Mouse (Mus musculus) gastrocnemius, postnatal 10 days (tissue): ENCODE measurements around the gene Clcn7. TPM values are rescaled to one million over a fixed set of nuclear protein-coding genes. Genes with fewer than 3 reads are reported as not detected.

Experiments used
- DNase-seq: peaks from one replicate; pipeline ENCODE4 v3.0.0; 2021; ENCODE audit warnings: mixed read lengths
- total RNA-seq, 2 experiments: library from RNA; stranded (reverse); gene quantifications; 2 replicates each; pipeline ENCODE4 v1.2.3; 2021

Clcn7 gene
- total RNA-seq, 2 experiments from 2014 or later = 14.0 to 20.0 TPM

DNA sequence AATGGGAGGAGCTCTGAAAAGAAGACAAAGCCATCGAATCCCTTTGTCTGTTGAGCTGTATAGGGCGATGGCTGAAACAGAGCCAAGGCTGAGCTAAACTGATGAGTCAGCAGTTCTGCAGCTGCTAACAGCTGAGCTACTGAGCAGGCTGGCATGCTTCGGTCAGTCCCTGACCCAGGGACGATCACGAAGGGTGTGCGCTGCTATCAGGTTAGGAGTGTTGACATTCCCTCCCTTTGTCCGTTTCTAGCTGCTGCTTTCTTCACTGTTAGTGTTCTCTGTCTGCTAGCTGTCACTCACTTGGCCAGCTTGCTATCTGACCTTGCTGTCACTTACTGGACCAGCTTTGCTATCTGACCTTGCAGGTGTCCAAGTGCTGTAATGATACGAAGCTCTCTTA, 6.1 kb upstream of the Clcn7 start:
- DNase-seq = no peak

DNA sequence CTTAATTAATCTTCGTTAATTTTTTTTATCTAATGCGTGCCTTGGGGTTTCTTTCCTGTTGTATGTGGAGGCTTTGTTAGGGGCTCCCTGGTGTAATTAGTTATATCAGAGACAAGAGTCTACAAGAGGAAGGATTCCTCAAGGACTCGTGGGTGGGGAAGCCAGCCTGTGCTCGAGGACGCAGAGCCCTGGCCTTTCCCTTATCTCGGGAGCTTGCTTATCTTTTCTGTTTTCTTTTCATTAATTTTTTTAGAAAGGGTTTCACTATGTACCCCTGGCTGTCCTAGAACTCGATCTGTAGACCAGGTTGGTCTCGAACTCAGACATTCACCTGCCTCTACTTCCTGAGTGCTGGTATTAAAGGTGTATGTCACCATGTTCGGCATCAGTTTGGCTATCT, 5.5 kb upstream of the Clcn7 start:
- DNase-seq = no peak

DNA sequence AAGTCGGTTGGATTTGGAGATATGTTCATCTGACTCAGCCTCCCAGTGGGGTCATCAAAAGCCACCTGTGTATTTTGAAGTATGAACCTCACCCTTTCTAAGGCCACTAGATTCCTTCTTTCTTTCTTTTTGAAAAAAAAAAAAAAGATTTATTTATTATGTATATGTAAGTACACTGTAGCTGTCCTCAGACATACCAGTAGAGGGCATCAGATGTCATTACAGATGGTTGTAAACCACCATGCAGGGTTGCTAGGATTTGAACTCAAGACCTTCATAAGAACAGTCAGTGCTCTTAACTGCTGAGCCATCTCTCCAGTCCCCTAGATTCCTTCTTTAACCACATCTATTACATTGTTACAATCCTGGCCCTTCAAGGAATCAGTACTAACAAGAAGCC, 3.1 kb upstream of the Clcn7 start:
- DNase-seq = no peak

DNA sequence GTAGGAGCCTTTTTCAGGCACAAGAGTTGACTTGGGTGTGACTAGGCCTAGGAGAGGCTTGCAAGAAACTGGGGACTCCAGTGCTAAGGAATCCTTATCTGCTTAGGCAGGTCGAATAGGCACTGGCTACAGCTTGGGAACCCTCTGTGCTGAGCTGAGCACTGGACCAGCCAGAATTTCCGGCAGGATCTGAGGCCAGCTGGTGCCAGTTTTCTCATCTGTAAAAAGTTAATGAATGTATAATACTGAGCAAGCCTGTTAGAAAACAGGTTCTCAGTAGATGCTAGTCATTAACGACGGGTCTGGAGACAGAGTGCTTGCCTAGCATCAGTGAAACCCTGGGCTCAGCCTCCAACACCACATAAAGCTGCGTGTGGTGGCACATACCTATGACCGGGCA, 2.4 kb downstream of the Clcn7 start:
- DNase-seq = no peak

DNA sequence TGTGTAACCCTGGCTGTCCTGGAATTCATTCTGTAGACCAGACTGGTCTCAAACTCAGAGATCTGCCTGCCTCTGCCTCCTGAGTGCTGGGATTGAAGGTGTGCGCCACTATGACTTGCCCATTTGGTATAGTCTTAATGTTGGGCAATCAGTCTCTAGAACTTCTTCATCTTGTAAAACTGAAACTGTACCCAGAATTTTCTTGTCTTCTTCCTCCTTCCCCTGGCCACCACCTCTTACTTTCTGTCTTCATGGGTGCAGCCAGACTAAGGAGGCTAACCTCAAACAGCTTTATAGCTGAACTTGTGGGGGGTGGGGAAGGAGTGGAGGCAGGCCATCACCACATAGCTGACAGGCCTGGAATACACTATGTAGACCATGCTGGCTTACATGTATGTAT, 5.6 kb downstream of the Clcn7 start:
- no peak for DNase-seq

DNA sequence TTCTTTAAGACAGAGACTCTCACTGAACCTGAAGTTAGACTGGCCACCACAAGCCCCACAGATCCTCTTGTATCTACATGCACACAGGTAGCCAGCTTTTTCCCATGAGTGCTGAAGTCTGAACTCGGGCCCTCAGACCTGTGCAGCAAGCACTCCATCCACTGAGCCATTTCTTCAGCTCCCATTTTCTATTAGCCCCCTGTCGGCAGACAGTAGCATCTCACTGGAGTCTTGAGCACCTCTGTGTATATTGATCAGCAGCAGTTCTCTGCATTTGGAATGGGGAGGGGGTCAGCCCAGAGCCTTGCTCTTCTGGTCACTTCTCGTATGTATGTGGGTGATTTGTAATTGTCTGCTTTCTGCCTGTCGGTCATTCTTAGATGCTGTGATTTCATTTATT, 6.8 kb downstream of the Clcn7 start:
- DNase-seq = no peak

DNA sequence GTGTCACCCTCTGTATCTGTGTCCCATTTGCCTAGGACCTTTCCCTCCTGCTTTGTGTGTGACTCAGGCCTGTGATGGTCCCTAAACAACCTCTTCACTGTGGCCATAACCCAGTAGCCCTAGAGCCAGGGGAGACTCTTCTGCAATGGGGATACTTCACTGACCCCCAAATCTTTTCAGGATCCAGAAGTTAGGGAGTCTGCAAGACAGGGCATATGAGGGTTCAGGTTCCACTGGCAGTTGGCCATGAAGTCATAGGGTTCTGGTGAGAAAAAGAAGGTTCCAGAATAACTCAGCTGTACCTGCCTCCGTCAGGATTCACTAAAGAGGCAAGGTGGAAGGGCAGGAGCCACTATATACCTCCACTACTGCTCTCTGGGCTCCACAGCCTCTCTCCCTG, 29.0 kb downstream of the Clcn7 start, which contains the start of gene Ccdc154:
Gene Ccdc154 (plus strand): TSS at position 301 of the 400 bp plus-strand sequence.
- DNase-seq = no peak

DNA sequence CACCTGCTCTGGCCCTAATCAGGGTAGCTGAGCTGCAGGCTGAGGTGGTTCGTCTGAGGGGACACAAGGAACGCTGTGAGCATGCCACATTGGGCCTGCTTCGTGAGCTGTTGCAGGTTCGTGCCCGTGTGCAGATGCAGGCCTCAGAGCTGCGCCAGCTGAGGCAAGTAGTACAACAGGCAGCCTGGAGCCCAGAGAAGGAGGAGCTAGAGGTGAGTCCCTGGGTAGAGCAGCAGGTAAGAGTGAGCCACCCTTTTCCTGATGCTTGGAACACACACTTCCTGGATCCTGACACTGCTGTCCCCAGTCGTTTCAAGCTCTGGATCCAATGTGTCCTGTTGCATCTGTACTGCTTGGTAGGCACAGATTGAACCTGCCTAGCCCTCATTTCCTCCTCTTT, 30.2 kb downstream of the Clcn7 start:
- DNase-seq = no peak

DNA sequence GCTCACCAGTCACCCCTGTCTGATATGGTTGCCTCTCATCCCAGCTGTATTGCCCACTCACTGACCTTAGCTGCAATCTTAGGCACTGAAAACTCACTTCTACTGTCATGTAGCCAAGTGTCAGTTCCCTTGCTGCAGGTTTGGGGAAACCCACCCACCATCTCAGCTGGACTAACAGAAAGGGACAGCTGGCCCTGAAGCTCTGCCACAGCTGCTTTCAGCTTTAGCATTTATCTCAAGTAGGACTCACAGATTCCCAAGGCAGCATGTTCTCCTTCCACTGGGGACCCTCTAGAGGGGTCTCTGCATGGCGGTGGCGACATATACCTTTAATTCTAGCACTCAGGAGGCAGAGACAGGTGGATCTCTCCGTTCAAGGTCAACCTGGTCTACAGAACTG, 31.6 kb downstream of the Clcn7 start:
- no peak for DNase-seq

DNA sequence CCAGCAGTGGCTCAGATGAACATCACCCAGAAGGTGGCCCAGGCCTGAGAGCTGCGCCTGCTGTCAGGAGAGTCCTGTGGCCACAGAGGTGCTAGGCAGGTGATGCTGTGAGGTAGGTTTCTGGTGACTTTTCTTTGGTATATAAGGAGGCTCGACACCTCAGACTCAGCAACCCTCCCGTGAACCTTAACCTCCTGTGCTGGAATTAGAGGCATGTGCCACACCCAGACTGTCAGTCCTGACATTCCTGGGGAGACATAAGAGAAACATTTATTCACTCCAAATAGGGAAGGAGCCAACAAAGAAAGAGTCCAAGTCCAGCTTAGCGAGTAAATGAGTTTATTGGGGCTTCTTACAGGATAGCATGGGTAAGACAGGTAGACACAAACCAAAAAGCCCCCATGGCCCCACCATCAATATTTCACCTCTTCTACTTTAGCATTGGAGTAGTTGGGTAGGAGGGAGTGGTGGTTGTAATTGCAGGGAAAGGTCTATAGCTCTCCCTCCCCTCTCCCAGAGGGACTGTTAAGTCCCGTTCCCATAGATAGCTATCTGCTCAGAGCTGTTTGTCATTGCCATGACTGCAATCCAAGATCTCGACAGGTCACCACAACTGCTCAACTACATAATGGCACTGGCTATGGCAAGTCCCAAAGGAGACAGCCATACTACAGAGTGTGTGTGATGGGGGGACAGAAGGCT, 32.9 kb downstream of the Clcn7 start:
- no peak for DNase-seq

DNA sequence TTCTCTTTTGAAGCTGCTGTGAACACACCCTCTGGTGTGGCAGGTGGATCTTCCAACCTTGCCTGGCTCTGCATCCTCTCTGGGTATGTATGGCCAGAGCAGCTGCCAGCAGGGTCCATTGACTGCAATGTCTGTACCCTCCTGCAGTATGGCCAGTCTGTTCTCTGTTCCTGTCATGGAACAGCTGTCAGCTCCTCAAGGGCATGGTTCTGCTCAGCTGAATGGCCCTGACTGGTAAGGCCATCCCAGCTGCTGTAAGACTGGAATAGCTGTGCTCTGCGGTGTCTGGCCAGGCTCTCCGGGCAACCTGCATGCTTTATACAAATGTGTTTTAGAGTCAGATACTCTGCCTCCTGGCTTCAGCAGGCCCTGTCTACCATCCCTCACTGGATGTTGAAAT, 36.5 kb downstream of the Clcn7 start:
- DNase-seq = no peak

DNA sequence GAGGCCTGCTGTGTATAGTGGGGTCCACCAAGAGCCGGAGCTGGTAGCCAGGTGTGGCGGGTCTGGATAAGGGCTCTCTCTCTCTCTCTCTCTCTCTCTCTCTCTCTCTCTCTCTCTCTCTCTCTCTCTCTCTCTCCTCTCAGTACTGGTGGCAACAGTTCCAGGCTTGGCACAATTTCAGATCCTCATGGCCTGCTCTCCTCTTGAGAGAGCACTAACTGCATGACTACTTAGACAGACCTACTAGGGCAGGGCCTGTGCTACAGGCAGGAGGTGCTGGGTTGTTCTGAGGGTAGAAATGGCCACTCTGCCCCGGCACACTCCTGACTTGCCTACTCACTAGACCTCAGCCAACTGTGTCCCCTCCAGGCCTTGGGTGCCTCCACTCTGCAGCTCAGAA, 39.4 kb downstream of the Clcn7 start:
- DNase-seq = no peak

DNA sequence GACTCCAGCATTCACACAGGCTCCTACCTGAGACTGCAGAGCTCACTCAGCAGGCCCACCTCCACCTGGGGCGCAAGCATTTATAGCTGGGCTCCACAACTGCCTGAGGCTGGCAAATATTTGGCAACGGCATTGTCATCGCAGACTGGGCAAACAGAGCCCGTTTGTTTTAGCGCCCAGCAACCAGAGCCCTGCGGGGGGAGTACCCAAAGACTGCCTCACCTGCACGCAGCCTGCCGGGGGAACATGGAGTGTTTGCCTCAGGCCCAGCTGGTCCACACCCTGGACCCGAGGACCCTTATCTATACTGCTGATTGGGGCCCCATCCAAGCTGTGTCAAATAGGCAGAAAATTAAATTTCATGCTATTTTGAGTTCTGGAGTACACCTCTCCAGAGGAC, 42.2 kb downstream of the Clcn7 start, which contains the start of gene Gm38655:
Gene Gm38655 (minus strand): TSS at position 61 of the 400 bp plus-strand sequence.
- no peak for DNase-seq

DNA sequence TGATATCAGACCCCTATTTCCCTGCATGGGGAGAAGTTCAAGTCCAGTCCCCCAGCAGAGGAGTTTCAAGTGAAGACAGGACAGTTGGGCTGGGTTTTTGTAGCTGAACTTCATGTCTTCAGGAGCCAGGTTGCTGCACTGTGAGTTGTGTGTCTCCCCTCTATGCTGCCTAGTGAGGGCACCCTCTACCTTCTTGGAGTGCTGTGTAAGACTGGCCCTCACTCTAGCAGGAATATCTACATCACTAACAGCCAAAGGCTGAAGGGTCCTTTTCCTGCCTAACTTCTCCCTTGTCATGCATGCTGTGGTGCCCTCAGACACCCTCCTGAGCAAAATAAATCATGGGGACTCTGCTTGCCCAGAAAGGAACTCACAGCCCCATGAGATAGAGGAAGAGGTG, 50.0 kb downstream of the Clcn7 start:
- DNase-seq = no peak

DNA sequence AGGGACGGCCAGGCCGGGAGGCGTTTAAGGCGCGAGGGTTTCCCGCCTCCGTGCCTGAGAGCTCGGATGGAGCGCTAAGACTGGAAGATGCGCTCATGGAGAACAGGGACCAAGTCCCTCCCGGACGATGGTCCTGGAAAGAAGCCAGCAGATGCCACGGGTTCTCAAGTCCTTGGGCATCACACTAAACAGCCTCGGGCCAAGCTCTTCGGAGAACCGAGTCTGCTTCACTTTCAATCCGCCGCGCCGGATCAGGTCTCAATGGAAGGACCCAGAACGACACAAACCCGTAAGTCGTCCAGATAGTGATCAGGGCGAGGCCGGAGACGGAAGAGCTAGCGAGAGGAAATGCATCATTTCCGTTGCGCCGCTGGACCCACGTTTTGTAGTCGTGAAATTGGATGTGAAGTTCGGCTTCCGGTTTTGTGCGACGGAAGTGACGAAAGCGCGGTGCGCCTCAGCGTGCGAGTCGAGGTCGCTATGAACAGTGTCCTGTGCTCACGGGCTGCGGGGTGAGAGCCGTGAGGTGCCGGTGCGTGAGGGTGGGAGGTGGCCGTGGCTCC, 51.0 kb downstream of the Clcn7 start, which contains the start of gene BC003965:
Gene BC003965 (plus strand): TSS at position 426 of the 563 bp plus-strand sequence.
- peak; percentile 97 for DNase-seq

DNA sequence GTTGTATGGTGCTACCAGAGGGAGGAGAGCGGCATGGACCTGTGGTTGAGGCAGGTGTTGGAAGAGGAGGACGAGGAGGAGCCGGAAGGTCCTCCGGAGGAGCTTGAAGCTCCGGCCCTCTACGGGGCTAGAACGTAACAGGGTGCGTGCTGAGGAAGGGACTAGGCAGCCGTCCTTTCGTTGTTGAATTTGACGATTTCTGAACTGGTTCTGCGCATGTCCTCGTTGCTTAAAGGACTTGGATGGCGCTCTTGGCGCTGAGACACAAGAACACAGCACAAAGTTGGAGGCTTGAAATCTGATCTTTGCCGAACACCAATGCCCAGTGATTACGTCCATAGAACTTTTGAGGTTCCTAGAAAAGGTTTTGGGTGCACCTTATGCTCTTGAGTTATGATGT, 51.8 kb downstream of the Clcn7 start:
- DNase-seq = no peak

DNA sequence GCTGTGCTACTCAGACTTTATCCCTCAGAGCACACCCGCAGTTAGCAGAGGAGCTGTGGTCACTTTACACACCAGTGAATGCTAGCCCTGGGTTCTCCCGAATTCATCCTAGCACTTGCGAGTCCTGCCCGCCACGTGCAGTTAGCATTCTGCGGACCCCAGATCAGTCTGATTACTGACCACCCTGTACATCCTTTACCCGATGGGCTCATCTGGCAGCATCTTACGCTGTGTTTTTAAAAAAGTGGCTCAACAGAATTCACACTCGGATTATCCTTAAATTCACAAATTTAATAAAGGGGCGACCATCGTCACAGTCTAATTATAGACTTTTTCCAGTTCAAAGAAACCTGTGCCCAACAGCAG, 54.6 kb downstream of the Clcn7 start:
- no peak for DNase-seq

DNA sequence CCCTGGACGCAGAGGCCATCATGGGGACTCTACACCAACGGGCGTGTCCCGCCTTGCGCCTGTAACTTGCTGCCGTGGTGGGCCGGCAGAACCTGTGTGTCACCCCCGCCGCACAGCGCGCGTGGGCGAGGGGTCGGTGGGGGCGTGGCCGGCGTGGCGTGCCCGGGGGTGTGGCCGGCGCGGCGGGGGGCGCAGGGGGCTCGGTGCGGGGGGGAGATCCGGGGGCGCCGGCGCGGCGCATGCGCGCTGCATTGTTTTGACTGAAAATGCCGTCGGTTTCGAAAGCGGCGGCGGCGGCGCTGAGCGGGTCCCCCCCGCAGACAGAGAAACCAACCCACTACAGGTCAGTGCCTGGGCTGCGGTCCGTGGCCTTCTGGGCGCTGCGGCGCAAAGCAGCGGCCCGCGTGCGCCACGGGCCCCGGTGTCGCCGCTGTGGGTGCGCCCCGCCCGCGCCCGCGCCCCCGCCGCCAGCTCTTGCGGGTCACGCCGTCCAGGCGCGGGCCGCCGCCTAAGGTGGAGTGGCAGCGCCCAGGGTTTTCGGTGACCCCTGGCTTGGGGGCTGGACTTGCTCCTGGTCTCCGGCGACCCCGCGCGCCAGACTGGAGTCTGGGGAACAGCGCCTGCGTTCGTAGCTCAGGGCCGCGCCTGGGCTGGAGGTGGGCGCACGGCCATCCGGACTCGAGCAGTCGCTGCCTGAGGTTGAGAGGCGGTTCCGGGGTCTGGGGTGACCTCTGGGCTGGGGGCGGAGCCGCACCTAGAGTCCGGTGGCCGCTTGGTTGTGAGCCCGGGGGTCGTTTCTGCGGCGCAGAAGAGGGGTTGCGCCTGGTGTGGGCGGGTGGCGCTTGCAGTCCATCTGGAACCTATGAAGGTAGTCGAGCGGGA, 55.2 kb downstream of the Clcn7 start, which contains the start of gene Unkl:
Gene Unkl (plus strand): TSS at position 248 of the 882 bp plus-strand sequence.
- DNase-seq = peak; percentile 83

DNA sequence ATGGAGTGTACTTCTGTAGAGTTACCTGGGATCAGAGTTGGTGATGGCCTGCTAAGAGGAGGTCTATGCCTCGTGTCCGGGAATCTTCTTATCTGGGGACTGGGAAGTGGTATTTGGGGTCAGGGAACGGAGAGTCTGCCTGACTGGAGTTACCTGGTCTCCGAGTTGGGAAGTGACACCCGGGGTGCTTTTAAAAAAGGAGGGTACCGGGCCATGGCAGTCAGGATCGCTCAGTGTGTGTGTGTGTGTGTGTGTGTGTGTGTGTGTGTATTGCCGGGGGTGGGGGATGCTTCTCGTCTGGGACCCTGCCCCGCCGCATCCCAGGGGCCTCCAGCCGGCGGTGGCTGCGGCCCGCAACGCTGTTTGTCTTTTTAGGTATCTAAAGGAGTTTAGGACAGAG, 55.9 kb downstream of the Clcn7 start:
- DNase-seq = no peak

DNA sequence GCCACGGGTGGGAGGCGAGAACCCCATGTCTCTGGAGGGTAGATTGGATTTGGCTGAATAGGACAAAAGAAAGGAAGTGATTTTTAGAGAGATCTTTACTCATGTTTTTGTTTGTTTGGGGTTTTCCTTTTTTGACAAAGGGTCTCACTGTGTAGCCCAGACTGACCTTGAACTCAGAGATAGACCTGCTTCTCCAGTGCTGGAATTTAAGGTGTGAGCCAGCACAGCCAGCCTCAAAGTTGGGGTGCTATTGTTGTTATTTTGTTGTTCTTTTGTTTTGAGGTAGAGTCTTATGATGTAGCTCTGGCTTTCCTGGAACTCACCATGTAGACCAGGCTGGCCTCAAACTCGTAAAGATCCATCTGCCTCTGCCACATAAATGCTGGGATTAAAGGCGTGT, 69.2 kb downstream of the Clcn7 start:
- DNase-seq = no peak

DNA sequence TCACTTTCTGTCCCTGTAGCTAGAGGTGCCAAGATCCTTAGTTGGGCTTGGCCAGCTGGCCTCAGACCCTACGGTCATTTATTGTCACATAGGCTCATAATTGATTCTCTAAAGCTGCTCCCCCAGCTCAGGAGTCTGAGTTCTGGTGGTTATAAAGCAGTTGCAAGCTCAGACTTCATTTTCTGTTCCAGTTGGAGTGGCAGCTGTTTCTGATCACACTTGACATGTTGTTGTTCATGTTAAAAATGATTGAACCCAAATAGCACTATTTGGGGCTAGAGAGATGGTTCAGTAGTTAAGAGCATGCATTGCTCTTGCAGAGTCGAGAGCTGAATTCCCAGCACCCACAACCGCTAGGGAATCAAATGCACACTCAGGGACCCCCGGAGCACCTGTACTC, 76.8 kb downstream of the Clcn7 start:
- DNase-seq = no peak

DNA sequence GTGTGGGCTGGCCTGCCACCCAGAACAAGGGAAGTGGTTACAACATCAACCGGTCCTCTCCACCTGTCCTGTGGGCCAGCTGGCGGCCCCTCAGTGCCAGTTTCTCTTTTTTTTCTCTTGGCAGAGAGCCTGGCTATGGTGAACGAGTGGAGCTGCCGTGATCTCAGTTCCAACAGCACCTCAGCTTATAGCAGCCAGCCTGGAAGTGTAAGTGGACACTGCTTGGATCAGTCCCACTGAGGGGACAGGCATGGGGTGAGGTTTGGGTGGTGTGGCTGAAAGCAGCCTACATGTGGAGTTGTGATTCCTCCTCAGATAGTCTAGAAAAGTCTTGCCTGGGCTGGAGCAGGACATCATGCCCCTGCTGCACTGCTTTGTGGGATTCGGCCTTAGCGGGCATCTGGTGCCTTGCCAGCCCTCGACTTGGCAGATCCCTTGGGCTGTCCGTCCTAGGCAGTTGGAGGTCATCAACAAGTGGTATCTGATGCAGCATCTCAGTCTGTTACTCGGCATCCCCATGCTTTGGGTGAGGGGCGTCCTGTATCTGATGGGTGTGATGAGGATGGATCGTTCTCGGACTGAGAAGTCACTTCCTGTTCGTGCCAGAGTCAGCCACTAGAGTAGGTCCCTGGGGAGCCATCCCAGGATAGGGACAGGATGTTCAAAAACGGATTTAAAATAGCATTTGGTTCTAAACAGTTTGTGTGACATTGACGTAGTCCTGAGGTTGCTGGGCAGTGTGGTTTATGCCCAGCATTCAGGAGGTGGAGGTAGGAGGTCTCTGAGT, 77.7 kb downstream of the Clcn7 start:
- DNase-seq = no peak
